Mouse (Mus musculus): Measurements from ENCODE around the gene Aym1. TPM values are rescaled to one million over a fixed set of nuclear protein-coding genes. Genes with fewer than 3 reads are reported as not detected.
"Not testable (repeated sequence)": the region's sequence is repeated elsewhere in the genome, so short reads cannot be mapped to it uniquely, and the experiment has no call there.

Gene Aym1
- total RNA-seq (2021): not detected
- long read RNA-seq, experiment 1: 0 reads
- long read RNA-seq, experiment 2: 0 reads

DNA sequence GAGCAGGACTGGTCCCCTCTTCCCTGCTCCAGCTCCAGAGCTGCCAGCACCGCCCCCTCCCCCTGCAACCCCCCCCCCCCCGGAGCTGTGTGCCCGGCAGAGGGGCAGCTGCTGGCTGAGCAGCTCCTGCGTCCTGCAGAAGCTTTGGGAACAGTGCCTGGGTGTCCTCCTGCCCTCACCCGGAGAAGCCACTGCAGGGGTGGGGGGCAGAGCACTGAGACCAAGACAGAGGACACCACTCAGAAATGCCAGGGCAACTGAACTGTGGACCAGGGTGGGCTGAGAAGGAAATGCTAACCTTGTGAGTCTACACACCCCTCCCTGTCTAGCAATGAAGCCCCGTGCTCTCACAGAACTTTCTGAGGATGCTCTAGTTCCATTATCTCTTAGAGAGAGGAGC is at the start of gene Aym1:
Aym1 (plus strand) TSS at position 109 of the 400 bp plus-strand sequence.
- no peak for DNase-seq (ENCODE audit: low spot score in 2 of 2)

DNA sequence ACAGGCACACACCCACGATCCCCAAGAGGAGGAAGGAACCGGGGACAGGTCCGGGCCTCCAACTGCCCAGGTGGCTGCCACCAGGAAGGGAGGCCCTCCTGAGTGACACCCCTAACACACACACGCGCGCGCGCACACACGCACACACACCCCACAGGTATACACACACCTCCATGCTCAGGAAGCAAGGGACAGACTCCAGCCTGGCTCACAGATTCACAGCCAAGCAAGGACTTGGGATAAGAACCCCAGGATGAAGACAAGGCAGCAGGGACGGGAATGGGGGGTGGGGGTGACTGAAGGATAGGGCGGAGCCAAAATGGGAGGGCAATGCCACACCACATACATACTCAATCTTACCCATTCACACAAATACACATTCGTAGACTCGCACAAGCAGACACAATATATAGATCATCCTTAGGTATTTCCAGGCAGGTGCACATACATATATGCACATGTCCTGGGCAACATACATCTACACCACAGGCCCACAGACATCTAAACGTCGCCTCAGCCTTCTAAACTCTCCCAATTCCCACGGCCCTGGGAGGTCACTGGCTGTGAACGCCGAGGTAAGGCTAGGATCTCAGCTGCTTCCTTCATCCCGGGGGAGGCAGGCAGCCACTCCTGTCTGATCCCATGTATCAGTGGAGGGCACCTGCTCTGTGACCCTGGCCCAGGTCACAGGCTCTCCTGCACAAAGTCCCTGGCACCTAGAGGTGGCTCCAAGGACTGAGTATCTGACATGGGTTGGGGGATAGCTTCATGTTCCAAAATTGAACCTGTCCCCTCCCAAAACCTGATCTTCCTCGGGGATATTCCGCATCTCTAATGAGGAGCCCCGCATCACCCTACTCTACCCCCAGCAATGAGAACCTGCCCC is 47.4 kb upstream of the Aym1 start:
- no peak for DNase-seq (ENCODE audit: low spot score in 2 of 2)

DNA sequence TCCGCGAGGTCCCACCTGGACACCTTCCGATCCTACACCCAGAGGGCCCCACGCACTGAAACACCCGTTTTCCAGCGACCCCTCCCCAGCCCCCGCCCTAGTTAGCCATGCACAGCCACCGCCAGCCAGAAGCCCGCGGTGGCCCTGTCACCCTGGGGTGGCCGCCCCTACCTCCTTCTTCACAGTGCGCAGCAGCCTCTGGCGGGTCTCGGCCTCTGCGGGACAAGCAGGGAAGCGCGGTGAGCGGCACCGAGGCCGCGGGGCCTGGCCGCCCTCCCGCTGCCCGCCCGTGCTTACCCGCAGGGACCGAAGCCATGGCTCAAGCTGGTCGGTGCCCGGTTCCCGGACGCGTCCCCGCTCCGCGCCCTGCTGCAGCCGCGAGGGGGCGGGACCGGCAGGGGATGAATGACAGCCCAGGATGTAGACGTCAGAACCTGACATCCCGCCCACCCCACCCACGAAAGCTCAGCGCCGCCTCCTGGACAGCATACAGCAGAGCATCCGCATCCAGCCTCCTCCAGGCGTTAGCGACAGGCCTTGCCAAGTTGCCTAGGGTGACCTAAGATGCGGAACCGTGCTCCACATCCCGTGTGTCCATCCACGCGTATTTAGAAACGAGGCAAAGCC is 46.6 kb upstream of the Aym1 start, which contains the start of gene Sgsm1:
Sgsm1 (minus strand) TSS at position 410 of the 627 bp plus-strand sequence.
- DNase-seq (ENCODE audit: low spot score in 2 of 2): peak; percentile 83 to 85

DNA sequence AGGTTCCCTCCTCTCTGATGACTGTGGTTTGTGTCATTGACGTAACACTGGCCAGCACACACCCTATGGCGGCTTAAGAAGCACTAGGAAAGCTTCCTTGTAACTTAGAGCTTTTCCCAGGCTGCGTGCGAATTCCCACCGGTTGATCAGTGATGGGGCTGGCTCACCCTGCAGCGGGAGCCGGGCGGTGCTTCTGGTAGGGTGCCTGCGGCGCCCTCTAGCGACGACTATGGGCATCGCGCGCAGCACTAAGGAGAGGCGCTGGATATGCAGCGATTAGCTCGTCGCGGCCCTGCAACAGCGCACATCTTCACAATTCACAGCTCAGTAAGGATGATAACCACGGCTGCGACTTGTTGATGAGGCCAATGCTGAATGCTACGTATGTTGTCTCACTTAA is 43.1 kb upstream of the Aym1 start:
- peak; percentile 92 to 93 for DNase-seq (ENCODE audit: low spot score in 2 of 2)

DNA sequence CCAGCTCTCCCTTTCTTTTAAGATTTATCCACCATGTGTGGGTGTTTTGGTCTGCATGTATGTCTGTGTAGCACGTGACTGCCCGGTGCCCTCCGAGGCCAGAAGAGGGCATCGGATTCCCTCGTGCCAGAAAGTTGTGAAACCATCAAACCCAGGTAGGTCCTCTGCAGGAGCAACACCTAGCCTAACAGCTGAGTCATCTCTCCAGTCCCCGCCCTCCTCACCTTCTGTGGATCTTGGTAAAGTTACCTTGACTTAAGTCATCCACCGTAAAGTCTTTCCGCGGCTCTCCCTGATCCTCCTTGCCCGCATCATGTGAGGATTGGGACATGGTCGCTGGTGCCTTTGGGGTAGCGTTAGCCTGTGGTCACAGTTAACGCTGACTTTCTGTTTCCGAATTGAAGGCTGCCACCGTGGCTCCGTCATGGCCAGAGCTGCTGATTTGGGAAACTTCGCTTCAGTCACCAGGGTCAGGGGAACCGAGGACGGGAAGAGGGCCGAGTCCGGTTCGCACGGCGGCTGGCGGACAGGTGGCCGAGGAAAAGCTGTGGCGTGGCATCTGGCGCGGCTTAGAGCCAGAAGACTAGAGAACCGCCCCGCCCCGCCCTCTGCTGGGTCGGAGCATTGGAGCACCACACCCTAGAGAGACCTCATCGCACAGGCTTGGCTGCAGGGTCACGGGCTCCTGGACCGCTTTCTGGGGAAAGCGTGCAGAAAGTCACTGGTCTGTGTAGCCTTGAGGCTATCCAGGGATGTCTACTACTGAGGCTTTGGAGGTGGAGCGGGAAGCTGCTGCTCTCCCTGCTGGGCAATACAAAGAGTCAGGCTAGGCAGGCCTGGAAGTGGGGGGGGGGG is 33.1 kb upstream of the Aym1 start:
- no peak for DNase-seq (ENCODE audit: low spot score in 2 of 2)

DNA sequence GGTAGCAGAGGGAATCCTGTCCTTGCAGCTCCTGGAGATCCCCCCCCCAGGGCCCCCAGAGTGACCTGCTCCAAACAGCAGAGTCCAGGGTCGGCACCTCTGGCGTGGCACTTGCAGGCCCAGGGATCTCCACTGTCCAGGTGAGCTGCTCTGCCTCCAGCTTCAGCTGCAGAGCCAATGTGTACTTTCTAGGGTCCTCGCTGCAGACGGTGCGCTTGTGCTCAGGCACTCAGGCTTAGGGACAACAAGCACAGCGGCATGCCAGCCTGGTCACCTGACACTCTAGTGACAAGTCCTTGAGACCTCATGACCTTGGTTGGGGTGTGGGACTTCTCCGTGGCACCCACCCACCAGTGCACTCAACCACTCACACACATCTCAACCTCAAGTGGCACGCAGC is 27.6 kb upstream of the Aym1 start:
- DNase-seq (ENCODE audit: low spot score in 2 of 2): no peak

DNA sequence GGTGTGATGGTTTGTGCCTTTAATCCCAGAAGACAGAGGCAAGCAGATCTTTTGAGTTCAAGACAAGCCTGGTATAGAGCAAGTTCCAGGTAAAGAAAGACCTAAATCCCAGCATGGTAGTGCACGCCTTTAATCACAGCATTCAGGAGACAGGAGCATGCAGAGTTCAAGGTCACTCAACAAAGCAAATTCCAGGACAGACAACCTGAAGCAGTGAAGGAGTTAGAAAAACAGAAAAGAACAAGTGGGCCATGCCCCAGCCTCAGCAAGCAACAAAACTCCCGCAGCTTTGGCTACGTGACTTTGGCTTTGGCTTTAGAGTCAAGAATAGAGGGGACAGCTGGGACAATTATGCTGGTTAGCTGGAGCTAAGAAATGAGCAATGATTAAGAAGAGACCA is 26.9 kb upstream of the Aym1 start:
- no peak for DNase-seq (ENCODE audit: low spot score in 2 of 2)

DNA sequence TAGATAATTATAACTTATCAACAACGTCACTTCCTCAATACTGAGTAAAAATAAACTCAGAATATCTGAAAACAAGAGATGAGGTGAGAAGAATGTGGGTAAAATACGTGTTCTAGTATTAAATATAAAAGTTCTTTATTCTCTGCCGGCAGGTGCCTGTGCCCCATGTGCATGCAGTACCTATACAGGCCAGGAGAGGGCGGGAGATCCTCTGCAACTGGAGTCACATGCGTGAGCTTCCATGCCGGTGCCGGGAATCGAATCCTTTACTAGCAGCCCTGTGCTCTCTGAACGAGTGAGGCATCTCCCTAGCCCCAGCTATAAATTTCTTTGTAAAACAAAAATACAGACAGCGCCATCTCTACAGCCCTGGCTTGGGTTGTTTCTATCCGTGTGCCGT is 24.9 kb upstream of the Aym1 start:
- no peak for DNase-seq (ENCODE audit: low spot score in 2 of 2)

DNA sequence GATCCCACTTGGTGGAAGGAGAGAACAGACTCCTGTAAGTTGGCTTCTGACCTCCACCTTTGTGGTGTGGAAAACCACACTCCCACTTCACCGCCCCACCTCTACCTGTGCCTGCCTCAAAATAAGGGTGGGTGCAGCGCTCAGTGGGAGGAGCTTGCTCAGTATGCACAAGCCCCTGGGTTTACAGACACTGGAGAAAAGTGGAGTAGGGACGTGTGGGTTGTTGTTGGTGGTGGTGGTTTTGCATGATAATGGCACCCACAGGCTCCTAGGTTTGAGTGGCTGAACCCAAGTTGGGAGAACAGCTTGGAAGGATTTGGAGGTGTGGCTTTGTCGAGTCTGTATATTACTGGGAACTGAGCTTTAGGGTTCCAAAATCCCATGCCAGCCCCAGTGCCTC is 24.2 kb upstream of the Aym1 start:
- no peak for DNase-seq (ENCODE audit: low spot score in 2 of 2)

DNA sequence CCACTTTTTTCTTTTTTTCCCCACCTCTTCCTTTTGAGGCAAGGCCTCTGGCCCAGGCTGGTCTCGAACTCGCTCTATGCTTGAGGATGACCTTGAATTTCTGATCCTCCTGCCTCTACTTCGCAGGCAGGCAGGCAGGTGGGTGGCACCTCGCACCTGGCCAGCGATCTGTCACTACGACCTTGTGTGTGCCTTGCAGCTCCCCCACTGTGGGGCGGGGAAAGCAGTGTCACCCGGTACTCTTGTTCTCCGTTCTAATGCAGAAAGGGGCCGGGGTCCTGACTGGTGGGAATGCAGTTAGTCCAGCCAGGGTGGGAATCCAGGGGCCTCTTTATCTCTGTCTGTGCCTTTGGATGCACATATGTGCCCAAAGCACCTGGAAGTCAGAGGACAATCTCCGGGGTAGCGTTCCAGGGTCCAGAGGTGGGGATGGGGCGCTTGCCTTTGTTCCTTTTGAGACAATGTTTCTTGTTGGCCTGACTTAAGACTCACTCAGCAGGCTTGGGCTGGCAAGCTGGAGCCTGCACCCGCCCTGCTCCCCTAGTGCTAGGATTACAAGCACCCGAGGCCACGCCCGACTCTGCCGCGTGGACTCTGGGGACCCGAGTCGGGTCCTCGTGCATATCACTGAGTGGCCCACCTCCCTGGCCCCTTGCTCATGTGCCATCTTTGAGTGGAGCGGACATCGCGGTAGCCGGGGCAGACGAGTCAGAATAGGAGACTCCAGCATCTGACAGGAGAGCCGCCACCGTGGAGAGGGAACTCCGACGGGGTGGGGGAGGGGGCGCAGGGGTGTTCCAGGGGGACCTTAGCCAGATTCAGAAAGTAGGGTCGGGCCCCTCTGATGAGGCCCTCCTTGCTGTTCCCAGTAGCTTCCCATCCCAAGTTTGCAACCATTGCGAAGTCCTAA is 22.2 kb upstream of the Aym1 start:
- DNase-seq (ENCODE audit: low spot score in 2 of 2): no peak

DNA sequence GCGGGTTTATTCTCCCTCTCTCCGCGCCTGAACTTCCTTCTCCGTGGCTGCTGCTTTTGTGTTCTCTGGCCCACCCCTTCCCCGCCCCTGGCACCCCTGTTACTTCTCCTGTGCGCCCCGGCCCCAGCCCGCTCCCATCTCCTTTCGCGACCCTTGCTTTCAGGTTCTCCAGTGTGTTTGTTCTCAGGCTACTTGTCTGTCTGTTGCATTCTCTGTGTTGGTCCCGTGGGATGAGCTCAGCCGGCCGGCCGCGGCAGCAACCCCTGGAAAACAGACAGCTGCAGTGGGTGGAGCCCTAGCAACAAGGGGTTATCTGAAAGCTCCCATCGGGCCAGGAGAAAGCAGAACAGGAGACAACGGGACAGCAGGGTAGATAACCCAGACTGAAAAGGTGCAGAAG is 21.4 kb upstream of the Aym1 start:
- no peak for DNase-seq (ENCODE audit: low spot score in 2 of 2)

DNA sequence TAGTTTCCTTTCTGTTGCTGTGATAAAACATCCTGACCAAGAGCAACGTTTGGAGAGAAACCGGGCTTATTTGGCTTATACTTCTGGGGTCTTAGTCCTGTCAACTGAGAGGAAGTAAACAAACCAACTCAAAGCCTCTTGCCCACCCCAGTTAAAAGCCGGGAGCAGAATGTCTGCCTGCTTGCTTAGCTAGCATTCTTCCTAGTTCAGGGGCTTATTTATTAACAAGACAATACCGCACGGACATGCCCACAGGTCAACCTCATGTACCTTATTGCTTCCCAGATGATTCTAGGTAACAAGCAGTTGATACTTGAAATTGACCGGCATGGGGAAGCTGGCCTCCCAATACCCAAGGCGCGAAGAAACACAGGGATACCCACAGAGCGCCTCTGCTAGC is 20.8 kb upstream of the Aym1 start:
- DNase-seq (ENCODE audit: low spot score in 2 of 2): no peak

DNA sequence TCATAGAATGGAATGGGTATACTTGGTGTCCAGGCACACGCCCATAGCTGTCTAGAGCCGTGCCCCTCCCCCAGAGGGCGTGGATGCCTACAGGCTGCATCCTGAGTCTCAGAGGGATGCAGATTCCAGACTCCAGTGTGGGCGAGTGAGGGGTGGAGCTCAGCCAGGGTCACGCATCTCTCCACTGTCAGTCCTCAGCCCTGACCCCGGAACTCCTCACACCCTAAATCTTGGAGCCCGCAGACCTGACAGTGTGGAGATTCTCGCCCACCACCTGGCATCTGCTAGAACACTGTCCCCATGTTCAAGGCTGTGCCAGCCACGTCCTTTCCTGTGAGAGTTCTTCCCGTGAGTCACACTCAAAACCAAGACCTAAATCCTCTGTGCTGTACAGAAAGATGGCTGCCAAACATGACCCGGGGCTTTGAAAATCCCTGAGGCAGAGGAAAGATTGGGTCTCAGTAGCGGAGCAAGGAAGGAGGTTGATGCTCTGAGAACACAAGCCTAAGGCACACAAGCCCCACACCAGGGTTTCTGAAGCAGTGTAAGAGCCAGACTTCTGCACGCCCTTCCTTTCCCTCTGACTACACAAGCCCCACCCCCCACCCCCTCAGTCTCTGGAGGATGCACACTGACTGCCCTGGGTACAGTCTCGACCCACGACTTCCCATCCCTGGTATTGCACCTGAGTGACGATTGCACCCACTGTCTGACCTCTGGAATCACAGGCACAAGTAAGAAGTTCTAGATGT is 12.3 kb upstream of the Aym1 start:
- DNase-seq (ENCODE audit: low spot score in 2 of 2): peak; percentile 48 to 73

DNA sequence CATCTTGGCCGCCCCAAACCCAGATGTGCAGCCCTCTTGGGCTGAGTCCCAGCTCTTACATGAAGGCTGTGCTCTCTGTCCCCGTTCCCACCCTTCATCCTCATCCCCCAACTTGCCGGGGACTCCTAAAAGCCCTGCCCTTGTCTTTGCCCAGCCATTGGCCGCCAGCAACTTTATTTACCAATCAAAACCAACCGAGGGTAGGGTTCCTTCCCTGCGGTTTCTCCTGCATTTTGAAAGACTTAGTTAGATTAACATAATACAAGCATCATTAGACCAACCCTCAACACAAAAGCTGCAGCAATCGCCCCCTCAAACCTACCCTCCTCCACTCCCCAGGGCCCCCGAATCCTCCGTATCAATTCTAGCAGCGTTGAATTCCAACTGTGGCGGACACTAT is 11.3 kb upstream of the Aym1 start:
- DNase-seq (ENCODE audit: low spot score in 2 of 2): no peak

DNA sequence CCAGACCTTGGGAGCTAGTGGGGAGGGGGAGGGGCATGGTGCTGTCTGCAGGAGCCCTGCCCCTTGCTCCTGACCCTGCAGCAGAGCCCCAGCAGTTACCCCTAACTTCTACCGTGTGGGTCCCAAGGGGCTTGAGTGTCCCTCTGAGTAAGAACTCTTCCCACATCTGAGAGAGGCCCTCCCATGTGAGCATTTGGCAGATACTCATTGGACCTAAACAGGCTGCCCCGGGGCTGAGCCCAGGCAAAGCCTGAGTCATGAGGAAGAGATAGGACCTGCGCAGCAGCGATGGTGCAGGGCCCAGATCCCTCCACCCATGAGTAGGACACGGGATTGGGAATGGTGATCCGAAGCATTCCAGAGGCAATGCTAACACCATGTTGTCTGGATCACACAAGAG is 10.4 kb upstream of the Aym1 start:
- DNase-seq (ENCODE audit: low spot score in 2 of 2): not testable (repeated sequence)

DNA sequence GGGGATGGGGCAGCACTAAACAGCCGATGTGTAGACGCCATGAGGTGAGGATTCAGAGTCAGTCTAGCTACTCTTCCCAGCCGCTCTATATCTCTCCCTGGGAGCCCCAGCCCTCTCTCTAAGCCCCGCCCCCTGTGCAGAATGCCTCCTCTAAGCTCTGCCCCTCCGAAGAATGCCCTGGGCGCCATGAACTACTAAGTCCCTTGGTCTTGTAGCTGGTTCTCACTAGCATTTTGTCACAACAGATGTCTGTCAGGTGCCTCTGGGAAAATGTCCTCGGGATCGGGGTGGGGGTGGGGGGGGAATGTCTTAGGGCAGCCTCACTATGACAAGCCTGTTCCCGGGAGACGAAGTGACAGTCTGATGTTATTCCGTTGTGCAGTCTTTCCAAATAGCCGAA is 9.5 kb upstream of the Aym1 start:
- no peak for DNase-seq (ENCODE audit: low spot score in 2 of 2)

DNA sequence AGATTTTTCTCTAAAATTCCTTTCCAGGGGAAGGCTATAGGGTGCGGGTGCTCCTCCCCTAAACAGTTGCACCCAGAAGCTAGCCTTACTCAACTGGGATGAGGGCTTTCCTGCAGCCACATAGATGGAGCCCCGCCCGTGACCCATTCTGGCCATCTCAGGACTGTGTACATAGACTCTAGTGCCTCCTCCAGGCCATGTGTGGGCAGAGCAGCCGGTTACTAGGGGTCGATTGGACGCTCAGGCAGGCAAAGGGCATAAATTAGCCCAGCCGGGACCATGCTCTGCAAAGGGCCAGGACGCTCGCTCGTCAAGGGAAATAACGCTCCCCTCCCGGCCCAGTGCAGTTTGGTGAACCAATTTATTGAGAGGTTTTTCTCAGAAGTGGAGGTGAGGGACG is 8.5 kb upstream of the Aym1 start:
- peak in 1 of 2 experiments; percentile 22 for DNase-seq (ENCODE audit: low spot score in 2 of 2)

DNA sequence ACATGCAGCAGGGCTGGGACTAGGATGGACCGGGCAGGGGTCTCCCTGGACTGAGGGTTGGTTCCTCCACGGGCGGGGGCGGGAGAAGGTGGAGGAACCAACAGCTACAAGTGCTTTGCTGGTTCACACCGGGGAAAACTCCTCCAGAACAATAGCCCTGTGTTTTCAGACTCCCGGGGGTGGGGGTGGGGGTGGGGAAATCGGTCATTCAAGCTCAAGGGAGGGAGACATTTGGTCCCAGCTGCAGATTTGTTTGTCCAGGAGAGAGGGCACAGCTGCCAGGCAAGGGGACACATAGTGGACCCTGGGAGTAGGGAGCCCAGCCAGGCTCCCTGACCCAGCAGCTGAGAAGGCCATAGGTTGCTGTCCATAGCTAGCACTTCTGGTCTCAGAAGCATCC is 7.9 kb upstream of the Aym1 start:
- DNase-seq (ENCODE audit: low spot score in 2 of 2): no peak

DNA sequence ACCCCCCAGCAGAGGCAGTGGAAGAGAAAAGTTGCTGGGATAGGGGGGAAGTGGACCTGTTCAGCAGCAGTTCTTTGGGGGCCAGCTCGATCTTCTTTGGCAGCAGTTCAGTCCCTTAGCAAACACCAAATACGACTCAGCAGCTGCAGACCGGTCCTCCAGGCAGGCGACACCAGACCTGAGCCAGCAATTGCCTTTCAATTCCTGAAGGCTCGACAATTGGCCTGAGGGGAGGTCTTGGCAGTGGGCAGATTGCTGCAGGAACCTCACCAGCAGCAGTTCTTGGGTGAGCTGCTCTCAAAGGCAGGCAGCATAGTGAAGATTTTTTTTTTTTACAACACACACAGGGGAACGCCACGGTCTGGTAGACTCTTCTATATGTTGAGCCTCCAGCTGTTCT is 7.3 kb upstream of the Aym1 start:
- no peak for DNase-seq (ENCODE audit: low spot score in 2 of 2)

DNA sequence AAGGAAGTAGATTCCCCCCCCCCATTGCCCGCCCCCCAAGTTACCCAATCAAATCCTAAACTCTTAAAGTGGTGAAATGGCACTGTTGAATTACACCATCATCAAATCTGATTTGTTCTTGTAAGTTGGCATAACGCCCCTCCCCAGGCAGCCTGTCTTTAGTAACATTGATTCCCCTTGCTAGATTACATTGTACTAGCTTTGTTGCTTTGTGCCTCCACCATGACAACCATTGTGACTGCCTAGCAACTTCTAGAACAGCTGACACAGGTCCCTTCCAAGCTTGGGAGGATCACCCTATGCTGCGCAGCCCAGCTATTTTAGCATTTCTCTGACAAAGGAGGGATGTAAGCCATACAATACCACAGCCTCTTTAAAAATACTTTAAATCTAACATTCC is 5.3 kb upstream of the Aym1 start:
- DNase-seq (ENCODE audit: low spot score in 2 of 2): no peak
